10 mouse cellular contexts compared by ENCODE assay signal in genomic region chr5:24482247-24483079, GRCm38 (mm10). TPM values are rescaled to one million over a fixed set of nuclear protein-coding genes. Genes with fewer than 3 reads are reported as not detected.
DNase-seq lines count a peak whose midpoint lies in the region; ATAC-seq and TF ChIP-seq lines count a peak whose summit lies in the region.
"Had no signal": no experiment of that assay in that cellular context is flagged by ENCODE, and none has a peak within 500 bp of the region (broad histone marks: within the 10 kb centered on the region; RNA-seq: fewer than 3 reads in every experiment).

No protein-coding gene starts in this region.

- no peak for DNase-seq in layer of hippocampus, adult 2 months (ENCODE audit: low spot score in 2 of 2)
- no peak for DNase-seq in layer of hippocampus, postnatal 36 days
- peak; percentile 83 to 93 for DNase-seq in kidney, postnatal 25 days
- DNase-seq in left cerebral cortex, postnatal 4 days, result no peak
- no peak for DNase-seq in layer of hippocampus, adult 18-20 months (ENCODE audit: low spot score in 2 of 2)
- no peak for DNase-seq in lung, postnatal 0 days (ENCODE audit: low spot score)

- WGBS in hindbrain, embryonic 13.5 days, result 43% methylated on average over 40 of the region's 41 CpGs
- 30% methylated on average over 41 of the region's 41 CpGs for WGBS in small intestine, adult 2 months
- WGBS in lung, postnatal 0 days, result 56% methylated on average over 39 of the region's 41 CpGs

- 0 out of 2 replicates have a peak overlapping the region, but pooled peaks have one; percentile 55 for H3K9ac ChIP-seq in hindbrain, embryonic 13.5 days
- H3K9ac ChIP-seq in lung, postnatal 0 days (replicated peaks; ENCODE audit: low read depth), result no peak overlapping the region
- H3K9ac ChIP-seq: embryonic facial prominence, embryonic 15.5 days had no signal

- H3K9me3 ChIP-seq in hindbrain, embryonic 13.5 days, result no peaks in the 10 kb centered on the region
- H3K9me3 ChIP-seq in lung, postnatal 0 days (ENCODE audit: low read length), result no peaks in the 10 kb centered on the region
- H3K9me3 ChIP-seq: embryonic facial prominence, embryonic 15.5 days had no signal

- H3K27me3 ChIP-seq in hindbrain, embryonic 13.5 days, result 0 out of 2 replicates have a peak, but pooled peaks cover 8% of the 10 kb centered on the region
- H3K27me3 ChIP-seq in small intestine, adult 2 months (ENCODE audit: control insufficient read depth, insufficient read depth, low read length), result no peaks in the 10 kb centered on the region
- H3K27me3 ChIP-seq in lung, postnatal 0 days (replicated peaks; ENCODE audit: insufficient read depth, low read length), result no peaks in the 10 kb centered on the region
- H3K27me3 ChIP-seq: embryonic facial prominence, embryonic 15.5 days had no signal

- intact Hi-C loops in left cerebral cortex, postnatal 4 days (cut with DNase I), result loop anchor here (10.0 kb wide), 1 partner anchor 112 kb away; no protein-coding TSS in a partner anchor

- TF ChIP-seq POLR2A in small intestine, adult 2 months (IDR thresholded peaks at IDR 0.05; ENCODE audit: low read depth, low read length), result no peak

- no peak for TF ChIP-seq CTCF in layer of hippocampus, adult 2 months (conservative IDR thresholded peaks at IDR 0.05)
- no peak for TF ChIP-seq CTCF in small intestine, adult 2 months (IDR thresholded peaks at IDR 0.05; ENCODE audit: extremely low read depth, insufficient read length, insufficient replicate concordance, low read depth, low read length)
- no peak for TF ChIP-seq CTCF in lung, postnatal 0 days (IDR thresholded peaks at IDR 0.05)

- peak overlapping the region; percentile 10; the same call in 1 of the 2 replicates for H3K27ac ChIP-seq in layer of hippocampus, adult 2 months
- peak overlapping the region; percentile 70 for H3K27ac ChIP-seq in hindbrain, embryonic 13.5 days
- H3K27ac ChIP-seq in small intestine, adult 2 months (ENCODE audit: insufficient read depth, low read depth, low read length), result peak overlapping the region; percentile 81
- H3K27ac ChIP-seq in lung, postnatal 0 days (ENCODE audit: low read length), result no peak overlapping the region
- H3K27ac ChIP-seq: embryonic facial prominence, embryonic 15.5 days had no signal

- peaks cover 71% of the 10 kb centered on the region for H3K4me1 ChIP-seq in hindbrain, embryonic 13.5 days (replicated peaks)
- H3K4me1 ChIP-seq in small intestine, adult 2 months (ENCODE audit: control insufficient read depth, insufficient read depth, insufficient read length, low read length), result peaks cover 4% of the 10 kb centered on the region
- H3K4me1 ChIP-seq in lung, postnatal 0 days (ENCODE audit: insufficient read depth, low read depth, low read length), result no peaks in the 10 kb centered on the region

- peak; percentile 9; the same call in 1 of the 2 replicates for ATAC-seq in hindbrain, embryonic 13.5 days (ENCODE audit: low FRiP score)
- no peak for ATAC-seq in lung, postnatal 0 days

- no peak for TF ChIP-seq EP300 in lung, postnatal 0 days (IDR thresholded peaks at IDR 0.05)

- H3K36me3 ChIP-seq in hindbrain, embryonic 13.5 days, result peaks cover 68% of the 10 kb centered on the region
- H3K36me3 ChIP-seq in small intestine, adult 2 months (ENCODE audit: control insufficient read depth, insufficient read depth, low read length), result peaks cover 33% of the 10 kb centered on the region
- peaks cover 58% of the 10 kb centered on the region for H3K36me3 ChIP-seq in lung, postnatal 0 days (ENCODE audit: insufficient read depth, low read length)

- H3K4me2 ChIP-seq in hindbrain, embryonic 13.5 days, result no peak overlapping the region
- no peak overlapping the region for H3K4me2 ChIP-seq in lung, postnatal 0 days (replicated peaks; ENCODE audit: low read depth, low read length)
- H3K4me2 ChIP-seq: embryonic facial prominence, embryonic 15.5 days had no signal

- H3K4me3 ChIP-seq in layer of hippocampus, adult 2 months, result no peak overlapping the region
- no peak overlapping the region for H3K4me3 ChIP-seq in hindbrain, embryonic 13.5 days
- H3K4me3 ChIP-seq in small intestine, adult 2 months (ENCODE audit: low read depth, low read length), result peak overlapping the region; percentile 57
- H3K4me3 ChIP-seq in lung, postnatal 0 days (ENCODE audit: low read depth, low read length), result no peak overlapping the region
- H3K4me3 ChIP-seq: embryonic facial prominence, embryonic 15.5 days had no signal

RNA-seq across cellular contexts. Expression of gene Agap3, which starts 30.5 kb away (rescaled TPM):
- 100 to 1,000 TPM; 651 to 655 TPM for total RNA-seq in layer of hippocampus, adult 2 months (2021)
- 100 to 1,000 TPM; 635 to 641 TPM for total RNA-seq in layer of hippocampus, postnatal 36 days (2021)
- polyA plus RNA-seq in hindbrain, embryonic 13.5 days (2015; fragmentation: Nextera tagmentation; extraction: Ambion mirVana), result 47.8 and 50.3 TPM in 2 replicates
- polyA plus RNA-seq in small intestine, adult 2 months (2012; rRNA removed), result 31.4 and 59.4 TPM in 2 replicates
- total RNA-seq in left cerebral cortex, postnatal 4 days (2021), result 100 to 1,000 TPM; 472 to 479 TPM
- total RNA-seq in layer of hippocampus, adult 18-20 months (2021), result 100 to 1,000 TPM; 673 to 687 TPM
- polyA plus RNA-seq in lung, postnatal 0 days (2015; fragmentation: Nextera tagmentation; extraction: Ambion mirVana), result 44.7 and 51.2 TPM in 2 replicates

RNA-seq across cellular contexts. Expression of gene Tmub1, which starts 34.8 kb away (rescaled TPM):
- total RNA-seq in layer of hippocampus, adult 2 months (2021), result 10 to 100 TPM; 22.2 to 22.5 TPM
- total RNA-seq in layer of hippocampus, postnatal 36 days (2021), result 10 to 100 TPM; 18.6 to 19.8 TPM
- 51.9 and 57.4 TPM in 2 replicates for polyA plus RNA-seq in hindbrain, embryonic 13.5 days (2015; fragmentation: Nextera tagmentation; extraction: Ambion mirVana)
- 51.7 and 135 TPM in 2 replicates for polyA plus RNA-seq in small intestine, adult 2 months (2012; rRNA removed)
- total RNA-seq in left cerebral cortex, postnatal 4 days (2021), result 10 to 100 TPM; 30.1 to 31.1 TPM
- 10 to 100 TPM; 21.8 to 23.7 TPM for total RNA-seq in layer of hippocampus, adult 18-20 months (2021)
- polyA plus RNA-seq in lung, postnatal 0 days (2015; fragmentation: Nextera tagmentation; extraction: Ambion mirVana), result 16.6 and 17.7 TPM in 2 replicates

RNA-seq across cellular contexts. Expression of gene Fastk, which starts 37.4 kb away (rescaled TPM):
- 100 to 1,000 TPM; 127 to 130 TPM for total RNA-seq in layer of hippocampus, adult 2 months (2021)
- total RNA-seq in layer of hippocampus, postnatal 36 days (2021), result 100 to 1,000 TPM; 121 to 144 TPM
- 88.1 and 96.1 TPM in 2 replicates for polyA plus RNA-seq in hindbrain, embryonic 13.5 days (2015; fragmentation: Nextera tagmentation; extraction: Ambion mirVana)
- 159 and 230 TPM in 2 replicates for polyA plus RNA-seq in small intestine, adult 2 months (2012; rRNA removed)
- 10 to 100 TPM; 82.6 to 83.4 TPM for total RNA-seq in left cerebral cortex, postnatal 4 days (2021)
- total RNA-seq in layer of hippocampus, adult 18-20 months (2021), result 100 to 1,000 TPM; 109 to 115 TPM
- 58.4 and 65.1 TPM in 2 replicates for polyA plus RNA-seq in lung, postnatal 0 days (2015; fragmentation: Nextera tagmentation; extraction: Ambion mirVana)

RNA-seq across cellular contexts. Expression of gene Gbx1, which starts 44.5 kb away (rescaled TPM):
- under 1 TPM in 1 of 2 experiments, not detected in 1; 0.10 TPM for total RNA-seq in layer of hippocampus, adult 2 months (2021)
- total RNA-seq in layer of hippocampus, postnatal 36 days (2021), result not detected
- polyA plus RNA-seq in hindbrain, embryonic 13.5 days (2015; fragmentation: Nextera tagmentation; extraction: Ambion mirVana), result 4.6 and 5.1 TPM in 2 replicates
- not detected in 2 replicates for polyA plus RNA-seq in small intestine, adult 2 months (2012; rRNA removed)
- 1 to 10 TPM in 1 of 2 experiments, not detected in 1; 1.2 TPM for total RNA-seq in left cerebral cortex, postnatal 4 days (2021)
- not detected for total RNA-seq in layer of hippocampus, adult 18-20 months (2021)
- 0.06 TPM in 1 of 2 replicates, not detected in the other for polyA plus RNA-seq in lung, postnatal 0 days (2015; fragmentation: Nextera tagmentation; extraction: Ambion mirVana)
- polyA plus RNA-seq: embryonic facial prominence, embryonic 15.5 days; heart, postnatal 0 days had no signal

RNA-seq across cellular contexts. Expression of gene Asb10, which starts 58.3 kb away (rescaled TPM):
- total RNA-seq in layer of hippocampus, adult 2 months (2021), result under 1 TPM in 1 of 2 experiments, not detected in 1; 0.31 TPM
- total RNA-seq in layer of hippocampus, postnatal 36 days (2021), result under 1 TPM in 1 of 2 experiments, not detected in 1; 0.25 TPM
- 0.16 and 0.49 TPM in 2 replicates for polyA plus RNA-seq in hindbrain, embryonic 13.5 days (2015; fragmentation: Nextera tagmentation; extraction: Ambion mirVana)
- 0.42 and 0.47 TPM in 2 replicates for polyA plus RNA-seq in small intestine, adult 2 months (2012; rRNA removed)
- total RNA-seq in left cerebral cortex, postnatal 4 days (2021), result under 1 TPM in 1 of 2 experiments, not detected in 1; 0.60 TPM
- total RNA-seq in layer of hippocampus, adult 18-20 months (2021), result under 1 TPM in 1 of 2 experiments, not detected in 1; 0.23 TPM
- polyA plus RNA-seq in lung, postnatal 0 days (2015; fragmentation: Nextera tagmentation; extraction: Ambion mirVana), result 0.21 and 0.29 TPM in 2 replicates

Comparison
In these comparisons a context has a peak if more than half of its experiments do, and no peak if none do; other contexts are left out.
1. DNase-seq: peak in kidney, postnatal 25 days (2 of 2); none in layer of hippocampus, adult 2 months (0 of 2), layer of hippocampus, postnatal 36 days (0 of 2), left cerebral cortex, postnatal 4 days (single experiment), layer of hippocampus, adult 18-20 months (0 of 2) and lung, postnatal 0 days (single experiment).